Mouse (Mus musculus): ENCODE data around the gene Slc7a15.

Slc7a15 gene

DNA sequence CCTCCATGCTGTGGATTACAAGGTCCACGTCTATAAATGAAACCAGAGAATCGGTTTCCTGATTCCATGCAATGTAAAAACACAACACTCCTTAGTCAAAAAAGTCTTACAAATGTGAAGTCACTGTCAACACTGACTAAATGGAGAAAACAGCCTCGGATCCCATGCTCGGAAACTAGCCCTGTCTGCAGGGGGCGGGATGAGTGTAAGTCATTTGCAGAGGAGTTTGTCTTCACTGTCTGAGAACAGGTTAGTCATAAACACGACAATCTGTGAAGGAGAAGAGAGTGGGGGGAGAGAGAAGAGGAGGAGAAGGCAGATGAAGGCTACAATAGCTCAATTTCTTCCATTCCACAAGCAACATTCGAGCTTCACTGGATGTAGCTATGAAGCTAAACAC is 113.6 kb downstream of the Slc7a15 start:
- DNase-seq (ENCODE audit: low spot score in 2 of 2) = no peak

DNA sequence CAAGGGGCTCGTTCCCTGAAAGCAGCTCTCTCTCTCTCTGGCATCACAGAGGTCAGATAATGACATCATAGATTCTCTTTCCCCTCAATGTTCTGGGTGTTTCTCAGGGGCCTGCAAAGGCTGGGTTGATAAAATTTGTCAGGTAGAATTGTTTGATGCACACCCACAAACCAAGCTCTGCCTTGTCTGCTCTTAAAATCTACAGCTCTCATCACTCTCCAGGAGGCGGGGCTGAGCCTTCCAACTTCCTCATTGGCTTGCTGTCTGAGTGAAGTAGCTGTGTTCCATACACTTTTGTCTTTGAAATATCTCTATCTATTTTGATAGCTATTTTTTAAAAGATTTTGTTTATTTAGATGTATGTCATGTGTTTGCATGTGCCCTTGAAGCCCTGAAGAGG is 116.7 kb downstream of the Slc7a15 start:
- DNase-seq (ENCODE audit: low spot score in 2 of 2) = no peak

All from frontal cortex, postnatal 10 days (tissue).